Mouse (Mus musculus) kidney, postnatal 36 days (tissue): ENCODE measurements around the gene Mkrn3.

Experiments
- DNase-seq, 2 experiments: peaks; one replicate each; pipeline ENCODE4 v3.0.0; 2021 to 2022; ENCODE audit warnings: mixed read lengths in 2 of 2

The Mkrn3 gene

DNA sequence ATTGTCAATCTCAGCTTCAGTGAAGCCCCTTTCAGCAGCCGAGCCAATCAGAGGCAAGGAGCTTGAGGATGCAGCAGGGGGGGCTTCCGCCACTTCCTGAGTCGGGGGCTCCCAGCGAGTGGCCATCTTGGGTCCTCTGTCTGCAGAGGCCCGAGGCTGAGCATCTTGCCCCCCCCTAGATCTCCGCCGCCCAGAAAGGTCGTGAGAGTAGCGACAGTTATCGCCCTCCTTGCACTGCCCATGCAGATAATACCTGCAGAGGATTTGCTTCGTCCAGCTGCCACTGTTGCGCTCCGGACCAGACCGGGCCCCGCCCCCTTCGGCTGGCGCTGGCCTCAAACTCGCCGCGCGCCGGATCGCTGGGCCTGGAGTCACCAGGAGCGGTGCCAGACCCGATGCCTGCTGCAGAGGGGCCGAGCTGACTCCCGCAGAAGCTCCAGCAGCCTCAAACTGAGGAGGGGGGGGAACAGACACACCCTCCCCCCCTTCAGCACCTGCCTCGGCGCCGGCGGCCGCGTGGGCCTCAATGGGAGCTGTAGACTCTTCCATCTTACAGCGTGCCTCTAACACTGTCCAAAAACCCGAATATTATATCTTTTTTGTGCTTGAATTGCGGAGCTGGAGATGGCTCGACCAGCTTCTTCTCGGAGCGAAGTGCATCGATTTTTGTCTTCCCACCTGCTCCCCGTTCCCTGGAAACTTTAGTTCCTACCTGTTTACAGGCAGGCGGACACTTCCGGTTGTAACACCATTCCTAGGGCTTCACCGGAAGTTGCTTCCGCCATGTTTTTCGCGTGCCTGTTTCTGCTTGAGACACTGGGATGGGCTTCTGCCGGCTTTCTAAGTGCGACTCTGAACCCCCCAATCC, at the start of gene Mkrn3:
TSS of gene Mkrn3 (minus strand) at position 647 of the 868 bp plus-strand sequence.
- DNase-seq: peak; percentile 80 to 87

DNA sequence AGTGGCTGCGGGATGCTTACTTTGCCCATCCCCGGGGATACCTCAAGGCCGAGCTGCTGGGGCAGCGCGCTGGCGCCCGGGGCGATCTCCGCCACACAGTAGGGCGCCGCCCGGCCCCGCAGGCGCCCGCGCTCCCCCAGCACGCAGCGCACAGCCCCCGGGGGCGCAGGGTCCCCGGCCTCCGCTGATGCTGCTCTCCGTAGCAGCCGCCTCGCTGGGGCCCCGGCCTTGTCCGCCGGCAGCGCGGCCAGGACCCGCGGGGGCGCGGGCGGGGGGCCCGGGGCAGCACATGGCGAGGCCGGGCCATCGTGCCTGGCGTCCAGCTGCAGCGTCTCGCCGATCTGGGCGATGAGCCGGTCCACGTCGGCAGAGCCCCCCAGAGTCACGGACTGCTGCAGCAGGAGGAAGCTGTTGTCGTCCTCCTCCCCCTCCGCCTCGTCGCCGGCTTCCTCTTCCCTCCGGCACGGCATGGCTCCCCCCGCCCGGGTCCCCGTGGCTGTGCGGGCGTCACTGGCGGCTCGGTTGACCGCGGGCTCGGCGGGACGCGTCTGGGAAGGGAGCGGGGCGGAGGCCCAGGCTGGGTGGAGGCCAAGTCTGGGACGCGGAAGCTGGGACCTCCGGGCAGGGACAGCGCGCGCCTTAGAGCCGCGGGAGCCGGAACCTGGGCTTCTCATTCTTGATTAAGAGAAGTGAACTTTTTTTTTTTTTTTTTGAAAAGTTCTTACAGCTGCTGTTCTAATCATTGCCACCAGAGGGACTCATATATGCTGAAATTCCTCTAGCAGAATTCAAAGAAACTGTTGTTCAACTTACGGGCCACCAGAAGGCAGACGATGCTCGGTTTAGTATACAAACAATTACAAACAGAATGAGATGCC, 44.2 kb upstream of the Mkrn3 start, which contains the start of gene Peg12:
TSS of gene Peg12 (minus strand) at position 633 of the 878 bp plus-strand sequence.
- DNase-seq: peak; percentile 54 to 69

DNA sequence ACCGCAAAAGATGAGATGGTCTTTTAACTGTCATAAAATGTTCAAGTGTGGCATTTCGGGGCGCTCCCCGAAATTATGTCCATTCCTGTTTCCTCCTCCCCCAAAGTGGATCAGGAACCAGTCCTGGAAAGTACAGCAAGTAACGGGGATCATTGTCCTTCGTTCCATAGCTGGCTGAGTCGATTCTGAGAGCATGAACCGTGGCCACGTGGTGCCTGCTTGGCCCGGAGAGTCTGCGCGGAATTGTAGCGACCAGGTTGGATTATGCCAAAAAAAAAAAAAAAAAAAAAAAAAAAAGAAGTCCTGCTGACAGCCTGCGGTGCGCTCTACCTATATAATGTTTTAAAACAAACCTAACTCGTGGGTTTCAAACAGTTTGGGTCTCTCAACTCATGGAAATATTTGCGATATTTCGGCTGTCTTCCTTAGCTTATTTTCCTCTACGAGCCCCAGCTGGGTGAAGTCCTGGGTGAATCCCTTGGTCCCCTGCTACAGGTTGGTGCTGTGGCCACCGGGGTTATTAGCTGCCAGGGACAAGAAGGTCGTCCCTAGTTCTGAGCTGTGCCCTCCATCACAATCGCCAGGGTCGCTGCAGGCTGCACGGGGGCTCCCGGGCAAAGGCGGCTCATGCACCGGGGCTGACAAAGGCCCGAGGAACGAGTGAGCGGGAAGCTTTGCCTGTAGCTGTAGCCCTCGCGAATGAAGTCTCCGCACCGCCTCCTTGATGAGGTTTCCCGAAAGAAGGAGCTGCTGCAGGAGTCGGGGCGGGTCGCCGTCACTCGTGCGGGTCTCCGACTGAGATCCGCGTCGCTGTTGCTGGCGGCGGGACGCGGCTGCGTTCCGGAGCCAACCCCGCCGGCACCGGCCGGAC, 43.3 kb upstream of the Mkrn3 start:
- DNase-seq: peak in 1 of 2 experiments; percentile 28

DNA sequence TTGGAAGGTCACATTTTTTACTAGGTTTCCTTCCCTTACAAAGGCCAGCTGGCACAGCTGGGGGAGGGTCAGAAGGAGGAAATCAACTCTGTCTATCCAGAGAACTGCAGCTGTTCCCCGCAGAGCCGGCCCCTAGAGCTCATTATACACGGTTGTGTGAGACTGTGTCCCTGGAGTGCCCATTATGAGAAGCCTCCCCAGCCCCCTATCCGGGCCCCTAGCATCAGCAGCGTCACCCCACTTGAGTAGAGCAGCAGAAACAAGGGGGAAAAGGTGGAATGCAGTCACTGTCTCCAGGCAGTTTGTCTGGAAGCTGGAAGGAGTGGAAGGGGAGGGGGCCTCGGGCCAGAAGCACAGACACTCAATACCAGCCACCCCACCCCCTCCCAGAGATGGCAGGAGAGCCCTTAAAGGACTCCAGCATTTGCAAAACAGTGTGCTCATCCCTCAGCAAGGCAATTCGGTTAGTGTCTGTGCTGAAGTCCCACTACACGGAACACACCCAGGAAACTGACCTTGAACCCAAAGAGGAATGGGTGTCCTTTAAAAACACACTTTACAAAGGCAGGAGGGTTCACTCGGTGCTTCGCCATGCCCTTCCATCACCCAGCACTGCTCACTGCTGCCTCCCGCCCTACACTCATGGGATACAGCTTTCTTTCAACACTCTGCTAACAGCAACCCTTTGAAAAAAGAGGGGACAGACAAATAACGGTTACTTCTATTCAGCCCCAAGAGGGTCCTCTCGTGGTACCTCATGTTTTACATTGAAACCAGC, 42.5 kb upstream of the Mkrn3 start:
- DNase-seq: peak in 1 of 2 experiments; percentile 8

DNA sequence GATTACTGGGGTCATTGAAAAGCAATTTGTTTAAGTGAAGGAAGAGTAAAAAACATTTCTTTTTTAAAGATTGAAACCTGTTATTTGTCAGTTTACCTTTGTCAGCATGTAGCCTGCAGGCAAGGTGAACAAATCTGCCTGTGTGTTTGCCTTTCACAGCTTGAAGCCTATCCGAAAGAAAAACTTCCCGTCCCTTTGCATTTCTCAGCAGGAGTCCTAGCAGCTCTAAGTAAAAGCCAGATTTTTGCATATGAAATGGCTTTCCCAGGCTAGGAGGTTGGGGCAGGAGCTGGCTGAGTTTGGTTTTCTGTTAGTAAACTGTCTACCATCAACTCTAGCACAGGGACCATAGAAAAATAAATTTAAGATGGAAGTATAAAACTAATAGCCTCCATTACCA, 32.4 kb upstream of the Mkrn3 start:
- no peak for DNase-seq

DNA sequence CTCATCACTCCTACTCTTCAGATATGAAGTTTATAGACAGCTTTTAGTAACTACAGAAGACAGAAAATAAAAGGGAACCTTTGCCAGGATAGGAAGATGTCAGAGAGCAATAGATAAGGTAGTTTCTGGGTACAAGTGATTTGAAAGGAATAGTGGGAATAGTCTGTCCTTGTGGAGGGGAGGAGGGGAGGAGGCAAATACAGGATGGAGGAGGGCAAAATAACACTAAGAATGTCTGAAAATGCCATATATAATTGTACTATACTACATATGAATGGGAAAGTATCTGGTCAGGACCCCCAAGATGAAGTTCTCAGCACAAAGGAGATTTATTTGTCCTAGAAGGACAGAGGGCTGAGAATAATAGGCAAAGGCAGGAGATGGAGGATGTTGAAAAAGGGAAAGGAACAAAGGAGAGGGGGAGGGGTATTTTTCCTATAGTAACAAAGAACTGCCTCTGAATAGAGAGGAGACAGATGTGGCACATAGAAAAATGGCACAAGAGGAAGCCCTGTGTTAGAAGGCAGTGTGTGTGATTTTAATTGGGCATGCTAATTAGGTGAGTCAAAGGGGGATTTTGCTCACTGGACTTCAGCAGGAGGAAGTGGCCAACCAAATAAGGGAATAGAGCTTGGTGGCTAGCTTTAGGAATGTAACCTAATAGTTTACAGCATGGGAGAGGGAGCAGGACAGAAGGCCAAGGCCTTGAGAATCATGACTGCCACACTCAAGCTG, 25.7 kb upstream of the Mkrn3 start:
- no peak for DNase-seq

DNA sequence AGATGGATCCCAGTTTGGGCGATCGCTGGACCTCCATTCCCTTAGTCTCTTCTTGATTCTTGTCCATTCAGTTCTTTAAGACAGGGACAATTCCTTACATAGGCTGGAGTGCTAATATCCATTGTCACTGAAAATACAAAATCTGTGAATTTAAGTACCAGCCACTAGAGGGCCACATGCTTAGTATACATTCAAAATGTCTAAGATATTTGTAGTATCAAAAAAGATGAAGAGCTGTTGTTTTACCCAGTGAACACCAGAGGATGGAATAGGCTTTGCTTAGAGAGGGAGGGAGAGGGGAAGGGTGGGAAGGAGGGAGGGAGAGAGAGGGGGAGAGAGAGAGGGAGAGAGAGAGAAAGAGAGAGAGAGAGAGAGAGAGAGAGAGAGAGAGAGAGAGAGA, 16.5 kb upstream of the Mkrn3 start:
- DNase-seq: no peak

DNA sequence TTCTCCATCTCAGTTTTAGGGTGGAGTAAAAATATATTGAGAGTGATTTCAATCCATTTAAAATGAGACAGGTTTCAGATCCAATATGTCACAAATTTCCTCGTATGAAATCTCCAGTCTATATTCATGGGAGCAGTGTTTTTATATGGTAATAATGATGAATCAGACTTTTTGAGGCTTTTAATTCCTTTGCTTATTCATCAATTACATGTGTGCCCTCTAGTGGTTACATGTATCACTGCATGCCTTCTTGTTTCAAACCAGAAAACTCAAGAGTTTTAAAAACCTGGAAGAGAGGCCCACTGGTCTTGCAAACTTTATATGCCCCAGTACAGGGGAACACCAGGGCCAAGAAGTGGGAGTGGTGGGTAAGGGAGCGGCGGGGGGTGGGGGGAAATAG, 13.3 kb upstream of the Mkrn3 start:
- peak in 1 of 2 experiments; percentile 3 for DNase-seq

DNA sequence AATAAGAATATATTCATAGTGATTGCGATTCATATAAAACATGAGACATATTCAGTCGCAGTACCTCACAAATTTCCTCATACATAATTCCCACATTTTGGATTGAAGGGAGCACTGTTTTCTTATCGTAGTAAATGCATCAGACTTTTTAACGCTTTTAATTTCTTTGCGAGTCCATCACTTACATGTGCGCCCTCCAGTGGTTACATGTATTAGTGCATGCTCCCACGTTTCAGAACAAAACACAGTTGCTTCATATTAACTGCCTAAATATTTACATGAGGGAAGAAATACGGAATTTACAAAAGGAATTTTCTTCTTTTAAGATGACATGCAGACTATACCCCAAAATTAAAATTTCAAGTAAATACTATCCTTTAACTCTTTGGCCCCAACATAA, 8.4 kb upstream of the Mkrn3 start:
- peak; percentile 13 to 64 for DNase-seq

DNA sequence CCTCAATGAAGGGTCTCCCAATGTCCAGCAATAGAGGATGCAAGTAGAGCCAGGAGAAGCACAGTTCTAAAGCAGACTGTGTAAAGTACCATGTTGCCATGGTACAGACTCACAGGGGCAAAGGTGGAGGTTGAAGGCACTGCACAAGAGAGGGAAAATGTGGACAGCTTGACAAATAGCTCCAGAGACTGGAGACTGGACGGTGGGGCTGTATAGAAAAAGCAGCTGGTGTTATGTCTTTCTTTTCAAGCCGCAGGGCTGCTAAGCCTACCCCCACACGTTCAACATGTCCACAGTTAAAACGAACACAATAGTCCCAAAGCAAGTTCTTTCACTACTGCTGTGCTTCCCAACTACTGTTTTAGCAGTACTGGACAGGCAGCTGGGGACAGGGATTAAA, 3.3 kb upstream of the Mkrn3 start:
- DNase-seq: no peak

DNA sequence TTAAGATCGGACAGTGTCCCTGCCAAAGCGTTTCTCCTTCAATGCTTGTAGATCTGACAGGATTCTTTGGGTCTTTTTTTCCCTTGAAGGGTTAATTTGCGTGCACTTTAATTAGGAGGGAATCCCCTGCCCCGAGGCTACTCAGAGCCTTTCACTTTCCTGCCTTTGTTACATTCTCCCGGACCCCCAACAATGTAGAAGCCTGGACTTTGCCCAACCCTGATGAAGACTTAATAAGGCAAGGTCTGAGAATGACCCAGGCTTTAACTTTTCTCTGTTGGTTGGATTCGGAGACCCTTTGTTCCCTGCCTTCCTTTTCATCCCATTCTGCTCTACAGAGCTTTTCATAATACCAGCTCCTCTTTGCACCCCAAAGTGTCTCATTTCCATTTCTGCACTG, 627 bp upstream of the Mkrn3 start:
- no peak for DNase-seq

DNA sequence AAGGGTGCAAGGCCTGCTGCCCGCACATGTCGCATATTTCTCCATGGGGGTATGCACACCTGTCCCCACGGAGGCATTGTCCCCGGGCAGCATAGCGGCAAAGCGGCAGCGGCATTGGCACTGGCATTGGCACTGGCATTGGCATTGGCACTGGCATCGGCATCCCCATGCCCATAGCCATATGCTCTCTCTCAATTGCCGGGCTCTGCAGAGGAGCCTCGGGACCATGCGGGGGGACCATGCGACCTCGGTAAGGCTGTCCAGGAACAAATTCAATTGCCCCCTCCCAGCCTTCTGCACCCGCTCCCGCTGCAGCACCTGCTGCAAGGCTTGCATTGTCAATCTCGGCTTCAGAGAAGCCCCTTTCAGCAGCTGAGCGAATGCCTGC, 840 bp downstream of the Mkrn3 start:
- DNase-seq: no peak

DNA sequence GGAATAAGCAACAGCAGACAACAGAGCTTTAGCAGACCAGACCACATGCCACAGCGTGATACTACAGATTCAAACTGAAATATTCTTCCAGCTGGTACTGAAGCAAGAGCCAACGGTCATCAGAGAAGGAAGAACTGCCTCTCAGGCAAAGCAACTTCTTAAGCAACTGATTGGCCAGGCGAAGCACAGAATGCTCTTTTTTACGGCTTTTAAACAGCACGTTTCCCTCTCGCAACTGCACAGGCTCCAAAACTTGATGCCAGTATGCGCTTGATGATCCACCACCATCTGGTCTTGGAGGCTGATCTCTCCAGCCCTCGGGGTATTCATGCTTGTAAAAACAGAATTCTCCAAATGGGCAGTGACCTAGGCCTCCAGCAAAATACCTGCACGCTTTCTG, 1.6 kb downstream of the Mkrn3 start:
- no peak for DNase-seq

DNA sequence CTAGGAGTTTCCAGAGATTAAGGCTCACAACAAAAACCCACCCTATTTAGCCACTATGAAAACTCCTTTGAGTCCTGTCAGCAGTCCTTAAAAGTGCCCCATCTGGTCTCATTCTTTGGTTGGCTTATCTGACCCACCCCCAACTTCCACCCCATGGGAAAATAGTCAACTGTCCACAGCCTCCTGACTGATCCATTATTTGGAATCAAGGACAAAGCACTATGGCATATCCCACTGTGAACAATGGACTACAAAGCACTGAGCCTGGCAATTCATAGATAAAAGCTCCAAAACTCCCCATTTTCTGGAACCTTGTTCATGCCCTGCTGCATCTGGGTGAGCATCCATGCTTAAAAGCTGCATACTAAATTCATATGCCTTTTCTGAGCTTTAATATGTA, 3.8 kb downstream of the Mkrn3 start:
- no peak for DNase-seq

DNA sequence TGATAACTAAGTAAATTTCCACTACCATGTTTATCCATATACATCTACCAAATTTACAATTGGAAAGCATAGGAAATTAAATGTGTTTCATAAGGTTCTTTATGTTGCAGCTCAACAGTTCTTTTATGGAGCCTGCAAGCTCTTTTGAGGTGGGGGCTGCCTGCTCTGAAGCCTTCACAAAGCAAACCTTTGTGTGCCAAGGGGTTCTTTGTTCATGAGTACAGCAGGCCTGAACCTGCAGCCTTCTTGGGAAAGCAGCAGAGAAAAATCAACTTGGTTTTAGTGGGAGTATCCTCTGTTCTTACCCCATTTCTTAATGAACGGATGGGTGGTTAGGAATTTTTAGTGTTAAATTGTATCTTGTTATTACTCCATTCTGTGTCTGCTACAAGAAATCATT, 4.7 kb downstream of the Mkrn3 start:
- no peak for DNase-seq

DNA sequence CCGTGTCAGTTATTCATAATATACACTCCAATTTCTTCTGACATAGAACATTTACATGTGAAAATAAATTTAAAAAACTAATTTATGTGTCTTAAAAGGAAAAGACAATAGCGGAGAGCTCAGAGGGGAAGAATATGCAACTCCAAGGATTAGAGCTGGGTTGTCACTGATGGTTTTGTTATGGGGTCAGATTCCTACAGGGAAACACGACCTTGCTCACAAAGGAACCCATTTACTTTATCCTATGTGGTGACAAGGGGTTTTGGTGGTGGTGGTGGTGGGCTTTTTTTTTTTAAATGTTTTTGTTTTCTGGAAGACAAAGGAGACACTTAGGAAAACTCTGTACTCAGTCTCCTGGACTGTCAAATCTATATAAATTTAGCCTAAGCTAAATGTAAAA, 12.1 kb downstream of the Mkrn3 start:
- DNase-seq: no peak

DNA sequence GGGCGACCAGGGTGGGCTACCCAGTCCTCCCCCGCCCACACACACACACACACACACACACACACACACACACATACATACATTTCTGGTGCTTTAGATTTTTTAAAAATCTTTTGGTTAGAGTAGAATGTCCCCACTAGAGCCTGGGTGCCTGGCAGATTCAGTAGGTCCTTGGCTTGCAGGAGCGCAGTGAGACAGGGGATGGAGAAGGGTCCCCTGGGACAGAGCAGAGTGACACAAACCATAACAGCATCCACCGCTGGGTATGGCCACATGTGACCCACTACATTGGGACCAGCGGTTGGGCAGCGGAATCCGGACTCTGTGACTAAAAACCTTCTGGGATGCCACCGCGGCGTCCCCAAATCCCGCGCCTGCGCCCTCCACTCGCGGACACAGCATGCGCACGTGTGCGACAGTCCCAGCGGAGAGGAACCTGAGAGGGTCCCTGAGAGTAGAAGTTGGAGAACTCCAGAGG, 13.3 kb downstream of the Mkrn3 start:
- DNase-seq: no peak

DNA sequence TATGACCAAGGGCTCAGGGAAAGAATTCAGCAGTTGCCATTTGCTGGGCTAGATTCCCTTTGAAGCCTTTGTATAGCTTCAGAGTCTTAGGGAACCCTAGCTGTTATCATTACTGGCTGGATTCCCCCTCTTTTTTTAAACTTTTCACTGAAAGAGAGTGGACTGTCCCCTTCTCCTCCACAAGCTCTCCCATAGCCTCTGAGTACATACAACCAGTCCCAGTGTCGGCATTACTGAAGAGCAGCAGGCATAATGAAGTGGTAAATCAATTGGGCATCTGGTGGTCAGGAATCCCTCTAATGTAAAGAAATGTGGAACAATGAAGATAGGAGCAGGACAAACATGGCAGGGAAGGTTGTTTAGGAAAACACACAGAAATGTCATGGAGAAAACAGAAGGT, 27.7 kb downstream of the Mkrn3 start:
- no peak for DNase-seq

DNA sequence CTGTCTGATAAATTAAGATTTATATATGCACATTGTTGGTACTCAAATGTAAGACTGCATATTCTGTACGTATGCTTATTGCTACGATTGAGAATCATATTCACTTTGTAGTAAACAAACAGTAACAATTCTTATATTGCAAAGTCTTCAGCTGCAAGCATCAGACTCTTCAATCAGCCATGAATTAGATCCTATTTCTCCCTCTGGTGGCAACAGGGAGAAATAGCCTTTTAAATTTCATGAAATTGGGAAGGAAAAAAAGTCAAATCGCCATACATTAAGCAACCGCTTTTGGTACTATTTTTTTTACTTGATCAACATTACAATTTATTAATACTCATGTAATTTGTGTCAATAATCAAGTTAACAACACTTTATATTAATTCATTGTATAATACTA, 31.6 kb downstream of the Mkrn3 start:
- no peak for DNase-seq

DNA sequence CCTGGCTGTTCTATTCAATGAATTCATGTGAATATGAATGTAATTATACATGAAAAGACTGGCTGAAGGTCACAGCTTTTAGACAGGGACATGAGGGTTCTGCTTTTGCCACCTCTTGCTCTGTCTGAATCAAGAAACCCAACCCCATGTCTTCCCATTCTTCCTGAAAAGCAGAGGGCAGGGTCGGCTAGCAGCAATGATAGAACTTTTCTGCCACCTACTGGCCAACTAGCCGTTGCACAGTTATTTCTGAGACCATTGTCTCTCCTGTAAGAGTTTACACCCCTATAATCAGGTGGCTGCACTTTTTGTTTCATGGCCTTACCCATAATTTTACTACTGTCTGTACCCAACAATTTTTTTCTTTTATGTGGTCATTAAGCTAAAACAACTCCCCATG, 37.5 kb downstream of the Mkrn3 start:
- DNase-seq: peak; percentile 20 to 50

DNA sequence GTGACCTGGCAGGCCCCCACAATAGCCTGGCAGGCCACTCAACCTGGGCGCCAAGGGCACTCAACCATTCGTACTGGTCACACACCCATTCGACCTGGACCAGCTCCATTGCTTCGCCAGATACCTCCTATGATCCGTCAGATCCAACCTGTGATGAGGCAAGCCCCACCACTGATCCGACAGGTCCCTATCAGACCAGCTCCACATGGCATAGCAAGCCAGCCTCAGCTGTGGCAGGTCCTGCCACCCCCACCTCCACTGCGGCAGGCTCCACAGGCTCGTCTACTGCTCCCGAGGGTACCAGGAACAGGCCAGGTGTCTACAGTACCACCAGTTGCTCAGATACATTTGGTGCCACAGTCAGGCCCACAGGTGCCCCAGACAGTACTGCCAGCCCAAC, 41.4 kb downstream of the Mkrn3 start:
- DNase-seq: no peak
